Mouse (Mus musculus): Measurements from ENCODE around the gene Nhsl1. TPM values are rescaled to one million over a fixed set of nuclear protein-coding genes. Genes with fewer than 3 reads are reported as not detected.

Gene Nhsl1
- polyA plus RNA-seq, 1 experiment from 2014 or later = 10.5 TPM

DNA sequence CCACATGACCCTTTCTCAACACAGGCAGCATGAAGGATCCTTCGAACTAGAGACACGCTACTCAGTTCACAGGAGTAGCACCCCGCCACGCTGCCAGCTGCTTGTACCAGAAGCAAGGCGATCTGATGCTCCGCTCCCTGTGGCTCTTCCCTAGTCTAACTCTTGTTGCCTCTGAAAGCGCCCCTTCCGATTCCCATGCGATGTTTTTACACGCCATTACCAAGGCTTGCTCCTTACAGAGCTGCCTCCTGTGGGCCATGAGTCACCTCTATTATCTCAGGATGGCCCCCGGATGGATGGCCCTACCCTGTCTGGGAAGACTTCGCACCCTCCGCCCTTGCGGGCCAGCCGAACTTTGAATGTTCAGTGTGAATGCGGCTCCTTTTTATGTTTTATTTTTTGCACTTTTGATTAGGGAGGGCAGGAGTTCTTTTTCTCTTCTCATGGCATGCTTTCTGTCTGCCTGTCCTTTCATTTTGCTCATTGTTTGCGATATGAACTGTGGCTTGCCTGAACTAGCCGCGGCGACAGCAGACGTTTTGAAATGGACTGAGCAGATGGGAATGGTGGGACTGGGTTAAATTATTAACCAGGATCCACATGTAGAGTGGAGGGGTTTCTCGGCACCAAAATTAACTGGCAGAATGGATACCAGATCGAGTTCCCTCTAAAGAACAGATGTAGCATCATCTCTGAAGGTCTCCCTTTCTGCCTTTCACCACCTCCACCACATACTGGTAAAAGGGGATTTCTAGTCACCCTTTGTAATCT lies 144.5 kb downstream of the Nhsl1 start:
- WGBS = 73% methylated on average over 23 of the region's 23 CpGs
- H3K36me3 ChIP-seq = no peaks in the 10 kb centered on the region
- H3K27me3 ChIP-seq (ENCODE audit: low read depth, poor library complexity, severe bottlenecking) = peaks cover 6% of the 10 kb centered on the region; the same call in 1 of the 2 replicates
- DNase-seq (ENCODE audit: low spot score) = no peak
- H3K27ac ChIP-seq (replicated peaks) = no peak overlapping the region
- no peaks in the 10 kb centered on the region for H3K9me3 ChIP-seq (replicated peaks)
- H3K4me3 ChIP-seq = no peak overlapping the region
- H3K4me1 ChIP-seq = peaks cover 36% of the 10 kb centered on the region

DNA sequence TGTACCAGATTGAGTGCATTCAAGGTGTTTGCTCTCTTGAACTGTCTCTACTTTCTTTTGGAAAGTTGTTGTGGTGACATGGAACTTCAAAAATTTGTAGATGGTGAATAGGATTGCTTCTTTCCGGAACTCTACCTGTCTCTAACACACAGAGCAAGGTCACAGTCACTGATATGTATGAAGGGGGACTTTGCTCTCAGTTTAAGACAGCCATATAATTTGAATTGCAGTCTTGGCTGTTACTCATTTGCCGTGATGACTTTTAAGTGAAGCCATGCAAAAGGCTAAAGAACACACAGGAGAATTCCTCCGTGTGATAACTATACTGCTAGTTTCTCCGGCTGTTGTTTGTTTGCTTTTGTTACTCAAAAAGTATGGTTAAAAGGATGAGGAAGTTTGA lies 149.6 kb downstream of the Nhsl1 start:
- Histone ChIP-seq H3K27ac (replicated peaks) (no peak overlapping the region), H3K27me3 (ENCODE audit: low read depth, poor library complexity, severe bottlenecking) (peaks cover 23% of the 10 kb centered on the region; the same call in 1 of the 2 replicates)

DNA sequence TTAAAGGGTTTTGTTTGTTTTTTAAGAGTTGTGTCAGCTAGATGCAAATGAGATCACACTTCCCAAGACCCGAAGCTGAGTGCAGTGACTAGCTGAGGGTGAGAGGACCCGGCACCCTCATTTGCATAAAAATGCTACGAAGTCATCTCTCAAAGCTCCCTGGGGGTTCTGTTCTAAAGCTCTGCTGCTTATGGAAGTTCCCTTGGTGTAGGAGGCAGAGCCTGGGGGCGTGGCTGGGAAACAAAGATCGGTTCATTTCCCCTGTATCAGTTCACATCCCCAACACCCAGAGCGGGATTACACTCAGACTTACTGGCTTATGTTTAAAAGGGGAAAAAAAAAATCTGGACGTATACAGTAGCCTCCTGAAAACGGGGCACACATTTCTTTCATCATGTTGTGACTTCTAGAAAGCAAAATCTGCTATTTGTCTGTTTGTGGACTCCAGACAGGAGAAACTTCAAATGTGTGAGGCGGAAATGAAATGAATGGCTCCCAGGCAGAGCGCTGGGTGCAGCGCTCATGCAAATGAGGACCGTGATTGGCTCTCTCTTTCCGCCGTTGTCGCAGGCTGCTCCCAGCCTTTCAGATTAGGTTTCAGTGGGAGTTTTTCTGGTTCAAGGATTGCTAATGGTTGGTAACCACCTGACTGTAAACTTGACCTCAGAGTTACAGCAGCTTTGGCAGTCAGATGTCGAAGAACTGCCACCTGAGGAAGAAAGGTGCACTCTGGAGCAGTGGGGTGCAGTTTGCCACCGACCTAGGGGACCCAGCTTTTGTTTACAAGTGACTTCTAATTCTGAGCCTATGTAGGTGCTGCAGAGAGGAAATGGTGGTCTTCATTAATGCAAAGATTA lies 150.7 kb downstream of the Nhsl1 start:
- Histone ChIP-seq H3K9me3 (replicated peaks) (no peaks in the 10 kb centered on the region), H3K4me1 (peaks cover 46% of the 10 kb centered on the region), H3K27ac (replicated peaks) (peak overlapping the region; percentile 81), H3K4me3 (peak overlapping the region; percentile 49), H3K27me3 (ENCODE audit: low read depth, poor library complexity, severe bottlenecking) (peaks cover 28% of the 10 kb centered on the region; the same call in 1 of the 2 replicates), H3K36me3 (peaks cover 16% of the 10 kb centered on the region)
- peak; percentile 71 for DNase-seq (ENCODE audit: low spot score)
- under 1% methylated on average over 17 of the region's 17 CpGs for WGBS

More for the DNA sequence above, 149.6 kb downstream of the Nhsl1 start:
- H3K4me1 ChIP-seq = peaks cover 50% of the 10 kb centered on the region
- H3K36me3 ChIP-seq = peaks cover 9% of the 10 kb centered on the region
- H3K9me3 ChIP-seq (replicated peaks) = no peaks in the 10 kb centered on the region
- DNase-seq (ENCODE audit: low spot score) = no peak
- WGBS = 45% methylated on average over 4 of the region's 4 CpGs
- no peak overlapping the region for H3K4me3 ChIP-seq

DNA sequence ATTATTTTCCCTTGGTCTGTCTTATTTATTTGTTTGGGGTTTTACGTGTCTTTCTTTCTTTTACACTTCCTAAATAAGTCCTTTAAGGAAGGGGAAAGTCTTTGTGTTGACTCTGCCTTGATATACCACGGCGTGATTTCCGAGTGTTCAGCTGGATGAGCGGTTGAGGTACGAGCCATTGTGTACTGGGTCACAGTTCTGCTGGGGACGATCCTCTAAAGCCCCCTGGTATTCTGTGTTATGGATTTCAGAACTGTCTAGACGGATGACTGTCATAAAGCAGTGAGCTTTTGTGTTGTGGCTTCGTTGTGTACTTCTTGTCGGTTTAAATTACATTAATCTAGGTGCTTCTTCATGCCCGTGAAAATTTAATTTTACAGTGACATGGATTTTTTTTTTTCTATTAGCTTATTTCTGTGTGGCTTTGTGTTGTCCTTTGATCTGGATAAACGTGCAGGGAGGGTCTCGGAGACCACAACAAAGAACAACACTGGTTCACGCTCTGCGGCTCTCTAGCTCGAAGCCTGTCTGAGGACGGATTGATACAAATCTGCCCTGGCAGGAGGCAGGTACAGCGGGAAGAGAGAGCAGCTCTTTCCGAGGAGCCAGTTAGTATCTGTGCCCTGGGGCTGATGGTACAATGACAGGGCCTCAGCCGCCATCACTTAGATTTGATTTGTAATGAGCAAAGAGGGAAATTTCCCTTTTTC lies 151.7 kb downstream of the Nhsl1 start:
- H3K4me1 ChIP-seq = peaks cover 46% of the 10 kb centered on the region
- peak overlapping the region; percentile 81 for H3K27ac ChIP-seq (replicated peaks)
- H3K9me3 ChIP-seq (replicated peaks) = no peaks in the 10 kb centered on the region
- WGBS = 17% methylated on average over 20 of the region's 20 CpGs
- H3K36me3 ChIP-seq = peaks cover 16% of the 10 kb centered on the region
- H3K4me3 ChIP-seq = peak overlapping the region; percentile 49
- peak; percentile 45 for DNase-seq (ENCODE audit: low spot score)
- H3K27me3 ChIP-seq (ENCODE audit: low read depth, poor library complexity, severe bottlenecking) = peaks cover 28% of the 10 kb centered on the region; the same call in 1 of the 2 replicates

DNA sequence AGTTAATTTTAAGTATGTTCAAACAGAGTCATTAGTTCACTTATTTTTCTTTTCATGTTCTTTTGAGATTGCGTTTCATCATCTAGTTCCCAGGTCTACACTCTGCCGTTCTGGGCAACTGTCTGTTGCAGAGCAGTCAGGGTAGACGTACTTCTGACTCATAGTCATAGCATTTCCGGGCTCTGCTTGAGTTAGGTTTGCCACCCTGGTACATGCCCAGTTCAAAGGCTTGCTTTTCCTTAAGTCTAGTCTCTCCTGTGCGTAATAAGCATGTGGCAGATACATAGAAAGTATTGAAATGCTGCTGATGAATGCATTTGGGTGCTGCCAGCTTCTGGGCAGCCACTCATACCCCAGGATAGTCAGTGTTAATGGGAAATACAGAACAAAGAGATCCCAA lies 152.9 kb downstream of the Nhsl1 start:
- Histone ChIP-seq H3K27ac (replicated peaks) (no peak overlapping the region), H3K36me3 (peaks cover 20% of the 10 kb centered on the region), H3K4me1 (peaks cover 46% of the 10 kb centered on the region), H3K4me3 (no peak overlapping the region), H3K9me3 (replicated peaks) (no peaks in the 10 kb centered on the region), H3K27me3 (ENCODE audit: low read depth, poor library complexity, severe bottlenecking) (peaks cover 28% of the 10 kb centered on the region; the same call in 1 of the 2 replicates)
- no peak for DNase-seq (ENCODE audit: low spot score)
- 92% methylated on average over 5 of the region's 5 CpGs for WGBS

DNA sequence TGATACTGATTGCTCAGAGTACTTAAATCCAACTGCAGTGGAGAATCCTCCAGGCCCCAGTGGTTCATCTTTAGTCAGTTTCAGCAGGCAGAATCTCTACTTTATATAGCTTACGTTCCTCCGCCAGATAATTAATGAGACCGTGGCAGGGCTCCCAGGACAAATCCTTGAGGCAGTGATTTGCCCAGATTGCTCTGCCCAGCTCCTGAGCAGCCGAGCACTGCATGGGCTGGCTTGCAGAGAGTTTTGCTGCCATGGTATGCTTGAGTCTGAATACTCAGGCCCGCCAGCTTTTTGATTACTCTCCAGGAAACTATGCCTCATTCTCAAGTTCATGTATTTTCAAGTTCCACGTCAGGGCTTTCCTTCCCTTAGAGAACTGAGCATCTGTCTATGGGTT lies 156.3 kb downstream of the Nhsl1 start:
- Histone ChIP-seq H3K27me3 (ENCODE audit: low read depth, poor library complexity, severe bottlenecking) (peaks cover 22% of the 10 kb centered on the region; the same call in 1 of the 2 replicates), H3K4me1 (peaks cover 26% of the 10 kb centered on the region), H3K4me3 (no peak overlapping the region), H3K27ac (replicated peaks) (no peak overlapping the region), H3K9me3 (replicated peaks) (no peaks in the 10 kb centered on the region), H3K36me3 (peaks cover 34% of the 10 kb centered on the region)
- 89% methylated on average over 6 of the region's 6 CpGs for WGBS
- no peak for DNase-seq (ENCODE audit: low spot score)

DNA sequence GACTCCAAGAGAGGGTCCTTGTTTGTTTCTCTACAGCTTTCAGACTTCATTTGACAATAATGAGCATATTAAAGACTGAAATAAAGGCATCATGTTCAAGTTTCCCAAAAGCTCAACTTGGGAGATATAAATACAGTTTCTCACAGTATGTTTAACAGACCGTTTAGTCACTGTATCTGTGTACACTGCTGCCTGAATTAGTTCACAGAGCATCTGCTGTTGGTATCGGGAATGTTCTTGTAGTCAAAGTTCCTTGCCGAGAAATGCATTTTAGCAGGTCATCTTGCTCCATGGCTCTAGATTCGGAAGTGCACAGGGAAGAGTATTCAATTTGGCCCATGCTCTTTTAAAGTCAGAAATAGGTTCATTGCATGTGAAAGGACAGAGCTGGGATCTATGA lies 159.5 kb downstream of the Nhsl1 start:
- peaks cover 6% of the 10 kb centered on the region; the same call in 1 of the 2 replicates for H3K27me3 ChIP-seq (ENCODE audit: low read depth, poor library complexity, severe bottlenecking)
- no peak for DNase-seq (ENCODE audit: low spot score)
- no peak overlapping the region for H3K27ac ChIP-seq (replicated peaks)
- no peak overlapping the region for H3K4me3 ChIP-seq
- H3K4me1 ChIP-seq = peaks cover 18% of the 10 kb centered on the region
- no peaks in the 10 kb centered on the region for H3K9me3 ChIP-seq (replicated peaks)
- 94% methylated on average over 4 of the region's 4 CpGs for WGBS
- H3K36me3 ChIP-seq = peaks cover 26% of the 10 kb centered on the region

DNA sequence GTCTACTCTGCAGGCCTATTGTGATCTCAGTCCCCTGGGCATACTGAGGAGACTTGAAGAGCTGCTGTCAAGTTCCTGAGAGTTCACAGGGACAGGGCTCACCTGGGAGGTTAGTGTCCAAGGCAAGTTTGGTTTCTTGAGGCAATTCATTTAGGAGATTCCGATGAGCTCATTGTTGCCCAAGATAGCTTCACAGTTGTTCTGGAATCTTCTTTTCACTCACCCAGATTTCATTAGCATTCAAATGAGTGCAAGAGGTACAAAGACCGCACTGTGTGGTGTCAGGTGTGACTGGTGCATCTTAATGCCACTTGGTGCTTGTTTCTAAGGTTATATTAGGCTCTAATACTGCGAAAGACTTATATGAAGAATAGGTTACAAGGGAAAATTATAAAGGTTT lies 160.5 kb downstream of the Nhsl1 start:
- Histone ChIP-seq H3K27ac (replicated peaks) (no peak overlapping the region), H3K4me3 (no peak overlapping the region), H3K36me3 (peaks cover 18% of the 10 kb centered on the region), H3K9me3 (replicated peaks) (no peaks in the 10 kb centered on the region), H3K27me3 (ENCODE audit: low read depth, poor library complexity, severe bottlenecking) (no peaks in the 10 kb centered on the region), H3K4me1 (peaks cover 18% of the 10 kb centered on the region)
- WGBS = 92% methylated on average over 3 of the region's 3 CpGs
- DNase-seq (ENCODE audit: low spot score) = no peak

DNA sequence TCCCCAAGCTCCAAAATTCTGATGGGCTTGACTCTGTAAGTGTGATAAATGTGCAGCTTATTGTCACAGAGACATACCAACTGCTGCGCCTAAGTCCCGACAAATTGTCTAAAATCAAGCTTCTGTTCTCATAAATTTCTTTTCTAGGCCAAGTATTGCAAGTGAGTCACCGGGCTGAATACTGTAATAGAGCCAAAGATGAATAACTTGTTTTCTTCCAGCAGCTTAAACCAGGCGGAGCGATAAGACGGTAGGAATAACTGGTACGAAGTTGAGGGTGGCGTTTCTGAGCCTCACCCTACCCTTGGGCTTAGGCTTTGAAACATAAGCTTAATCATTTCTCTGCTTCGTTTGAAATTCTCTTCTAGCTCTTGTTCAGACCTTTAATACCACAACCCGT lies 162.1 kb downstream of the Nhsl1 start:
- H3K9me3 ChIP-seq (replicated peaks) = no peaks in the 10 kb centered on the region
- no peak overlapping the region for H3K27ac ChIP-seq (replicated peaks)
- no peaks in the 10 kb centered on the region for H3K27me3 ChIP-seq (ENCODE audit: low read depth, poor library complexity, severe bottlenecking)
- H3K36me3 ChIP-seq = peaks cover 18% of the 10 kb centered on the region
- peaks cover 18% of the 10 kb centered on the region for H3K4me1 ChIP-seq
- DNase-seq (ENCODE audit: low spot score) = no peak
- 94% methylated on average over 10 of the region's 10 CpGs for WGBS
- no peak overlapping the region for H3K4me3 ChIP-seq

DNA sequence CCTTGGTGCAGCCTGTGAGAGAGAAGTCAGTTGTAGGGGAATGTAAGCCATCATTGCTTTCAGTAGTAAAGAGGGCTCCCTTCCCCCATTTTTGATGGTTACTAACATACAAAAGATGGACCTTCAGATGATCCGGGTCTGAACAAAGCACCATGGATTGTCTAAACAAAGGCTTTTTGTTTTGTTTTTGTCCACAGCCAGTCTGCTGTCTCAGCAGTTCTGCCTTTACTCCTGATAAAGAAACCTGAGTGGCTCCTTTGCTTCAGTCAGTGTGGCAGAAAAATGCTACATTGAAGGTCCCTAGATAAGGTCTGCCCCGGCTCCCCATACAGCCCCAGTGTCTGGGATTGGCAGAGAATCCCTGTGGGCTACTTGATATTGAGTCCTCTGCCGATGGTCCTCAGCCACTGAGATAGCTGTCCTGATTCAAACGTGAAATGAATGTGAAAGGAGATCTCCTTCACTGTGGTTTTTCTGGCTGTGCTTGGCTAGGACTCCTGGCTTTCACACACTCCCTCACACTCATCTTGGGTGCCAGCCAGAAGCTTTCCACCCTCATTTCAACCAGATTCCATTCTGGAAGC lies 163.9 kb downstream of the Nhsl1 start:
- Histone ChIP-seq H3K4me1 (peaks cover 18% of the 10 kb centered on the region), H3K9me3 (replicated peaks) (no peaks in the 10 kb centered on the region), H3K36me3 (peaks cover 14% of the 10 kb centered on the region), H3K4me3 (no peak overlapping the region), H3K27me3 (ENCODE audit: low read depth, poor library complexity, severe bottlenecking) (no peaks in the 10 kb centered on the region), H3K27ac (replicated peaks) (peak overlapping the region; percentile 63)
- DNase-seq (ENCODE audit: low spot score) = no peak
- 24% methylated on average over 4 of the region's 4 CpGs for WGBS

DNA sequence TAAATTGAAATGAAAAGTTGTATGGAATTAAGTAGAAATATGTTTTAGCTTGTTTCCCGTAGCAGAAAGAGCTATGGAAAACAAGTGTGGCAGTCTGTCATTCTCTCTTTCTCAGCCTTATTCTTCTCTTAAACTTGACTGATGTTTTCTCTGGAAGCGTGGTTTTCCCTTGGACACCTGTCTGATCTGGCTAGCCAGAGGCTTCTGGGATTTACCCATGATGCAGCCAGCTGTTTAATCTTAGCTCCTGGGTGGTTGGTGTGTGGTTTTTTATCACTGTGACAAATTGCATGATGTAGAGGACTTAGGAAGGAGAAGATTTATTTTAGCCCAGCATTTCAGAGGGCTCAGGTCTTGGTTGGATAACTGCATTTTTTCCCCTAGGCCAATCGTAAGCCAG lies 164.9 kb downstream of the Nhsl1 start:
- Histone ChIP-seq H3K27ac (replicated peaks) (no peak overlapping the region), H3K4me1 (peaks cover 18% of the 10 kb centered on the region), H3K36me3 (peaks cover 7% of the 10 kb centered on the region), H3K27me3 (ENCODE audit: low read depth, poor library complexity, severe bottlenecking) (no peaks in the 10 kb centered on the region), H3K4me3 (no peak overlapping the region), H3K9me3 (replicated peaks) (no peaks in the 10 kb centered on the region)
- DNase-seq (ENCODE audit: low spot score) = no peak
- WGBS = 90% methylated on average over 3 of the region's 3 CpGs

DNA sequence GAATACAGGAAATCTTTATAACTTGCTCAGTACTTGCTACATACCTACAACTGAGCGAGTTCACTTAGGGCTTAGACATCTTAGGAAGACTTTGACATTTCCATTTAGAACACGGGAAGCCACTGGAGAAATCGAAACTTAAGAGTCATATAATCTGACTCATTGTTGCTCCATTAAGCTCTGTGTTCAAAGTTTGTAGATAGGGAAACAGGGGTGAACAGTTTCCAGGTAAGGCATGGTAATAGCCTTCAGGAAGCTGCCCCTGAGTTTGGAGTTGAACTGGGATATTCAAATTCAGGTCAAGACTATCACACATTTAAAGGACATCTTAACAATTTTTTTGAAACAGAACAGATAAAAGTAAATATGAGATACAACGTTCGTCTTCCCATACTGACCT lies 165.9 kb downstream of the Nhsl1 start:
- 96% methylated on average over 5 of the region's 5 CpGs for WGBS
- Histone ChIP-seq H3K9me3 (replicated peaks) (no peaks in the 10 kb centered on the region), H3K4me1 (peaks cover 18% of the 10 kb centered on the region), H3K27ac (replicated peaks) (no peak overlapping the region), H3K27me3 (ENCODE audit: low read depth, poor library complexity, severe bottlenecking) (no peaks in the 10 kb centered on the region), H3K36me3 (no peaks in the 10 kb centered on the region), H3K4me3 (no peak overlapping the region)
- no peak for DNase-seq (ENCODE audit: low spot score)

All from midbrain, embryonic 10.5 days (tissue).